Mouse (Mus musculus): ENCODE results near the gene Osbp2.

Gene Osbp2

GRCm38 (mm10) chr11:3703089-3703992 is 160.4 kb downstream of the Osbp2 start:
- no peak for DNase-seq (ENCODE audit: low read depth)

DNA sequence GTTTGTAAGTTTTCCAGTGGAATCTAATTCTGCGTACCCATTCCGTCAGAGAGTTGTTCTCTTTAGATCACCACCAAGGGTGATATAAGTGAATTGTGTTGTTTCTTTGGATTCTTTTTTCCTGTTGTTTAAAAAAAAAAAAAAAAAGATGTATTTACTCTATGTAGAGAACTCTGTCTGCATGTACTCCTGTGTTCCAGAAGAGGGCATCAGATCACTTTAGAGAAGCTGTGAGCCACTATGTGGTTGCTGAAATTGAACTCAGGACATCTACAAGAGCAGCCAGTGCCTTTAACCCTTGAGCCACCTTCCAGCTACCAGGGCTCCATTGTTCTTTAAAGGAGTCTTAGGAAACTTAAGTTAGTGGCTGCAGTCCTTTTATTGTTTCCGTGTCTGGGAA is 166.3 kb downstream of the Osbp2 start:
- no peak for DNase-seq (ENCODE audit: low read depth)

- DNase-seq (ENCODE audit: low read depth): no peak
These were observed 167.6 kb downstream of the Osbp2 start for GRCm38 (mm10) chr11:3696086-3696616.

DNA sequence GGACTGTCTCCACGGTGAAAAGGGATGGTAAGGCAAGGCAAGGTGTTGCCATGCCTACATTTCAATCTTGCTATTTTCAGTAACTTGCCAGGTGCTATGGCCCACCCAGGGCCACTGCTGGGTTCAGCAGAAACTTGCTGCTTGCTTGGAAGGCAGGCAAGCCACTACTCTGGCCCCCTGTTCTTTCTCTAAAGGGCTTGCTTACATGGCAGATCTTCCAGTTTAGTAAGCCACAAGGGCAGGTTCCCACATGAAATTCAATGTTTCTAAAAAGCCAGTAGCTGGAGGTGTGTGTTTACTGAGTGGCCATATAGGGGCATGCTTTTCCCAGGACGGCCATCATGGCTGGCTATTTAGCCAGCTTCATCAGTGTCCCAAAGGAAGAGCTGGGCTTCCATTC is 172.0 kb downstream of the Osbp2 start:
- DNase-seq (ENCODE audit: low read depth): no peak

GRCm38 (mm10) chr11:3686885-3687284 is 176.8 kb downstream of the Osbp2 start:
- DNase-seq (ENCODE audit: low read depth): no peak

DNA sequence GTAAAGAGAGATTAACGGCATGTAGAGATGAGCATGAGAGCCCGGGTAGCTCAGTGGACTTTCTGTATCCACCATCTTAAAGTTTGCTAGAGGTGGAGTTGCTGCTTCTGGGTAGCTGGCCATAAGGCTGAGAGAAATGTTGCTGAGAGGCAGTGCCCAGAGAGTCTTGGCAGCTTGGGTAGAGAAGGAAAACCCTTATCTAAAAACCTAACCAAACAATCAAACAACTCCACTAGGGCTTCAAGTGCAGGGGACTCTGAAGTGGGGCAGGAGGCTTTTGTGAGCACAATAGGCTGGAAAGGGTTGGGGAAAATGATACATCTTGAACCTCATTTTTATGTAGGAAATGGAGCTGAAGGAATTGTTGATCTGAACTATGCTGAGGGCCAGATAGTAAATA is 177.4 kb downstream of the Osbp2 start:
- no peak for DNase-seq (ENCODE audit: low read depth)

- DNase-seq (ENCODE audit: low read depth): no peak
These were observed 178.3 kb downstream of the Osbp2 start for GRCm38 (mm10) chr11:3685431-3685830.

DNA sequence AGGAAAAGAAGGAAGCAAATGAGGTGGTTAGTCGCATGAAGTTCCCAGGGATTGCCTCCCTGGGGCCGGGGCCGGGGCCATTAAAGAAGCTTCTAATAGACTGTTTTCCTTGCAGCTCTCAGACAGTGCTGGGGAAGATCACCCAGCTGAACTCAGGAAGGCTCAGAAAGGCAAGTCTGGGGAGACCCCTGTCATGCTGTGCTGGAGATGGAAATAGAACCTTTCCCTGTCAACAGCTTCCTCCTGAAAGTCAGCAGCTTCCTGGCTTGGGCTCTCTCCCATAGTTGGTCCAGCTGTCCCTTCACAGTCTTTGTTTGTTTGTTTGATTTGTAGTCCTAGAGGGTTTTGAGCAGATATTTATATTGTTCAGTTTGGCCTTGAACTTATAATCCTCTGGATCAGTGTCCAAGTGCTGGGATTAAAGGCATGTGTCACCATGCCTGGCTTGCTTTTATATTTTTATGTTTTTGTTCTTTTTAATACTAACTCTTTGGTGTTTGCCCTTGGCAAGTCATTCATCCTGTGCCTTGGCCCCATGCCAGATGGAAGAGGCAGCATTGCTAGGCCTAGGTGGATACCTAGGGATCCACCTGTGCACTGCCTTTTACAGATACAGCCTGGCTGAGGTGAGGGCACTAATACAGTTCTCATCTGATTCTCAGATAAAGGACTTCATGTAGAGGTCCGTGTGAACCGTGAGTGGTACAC is 178.8 kb downstream of the Osbp2 start:
- DNase-seq (ENCODE audit: low read depth): no peak

DNA sequence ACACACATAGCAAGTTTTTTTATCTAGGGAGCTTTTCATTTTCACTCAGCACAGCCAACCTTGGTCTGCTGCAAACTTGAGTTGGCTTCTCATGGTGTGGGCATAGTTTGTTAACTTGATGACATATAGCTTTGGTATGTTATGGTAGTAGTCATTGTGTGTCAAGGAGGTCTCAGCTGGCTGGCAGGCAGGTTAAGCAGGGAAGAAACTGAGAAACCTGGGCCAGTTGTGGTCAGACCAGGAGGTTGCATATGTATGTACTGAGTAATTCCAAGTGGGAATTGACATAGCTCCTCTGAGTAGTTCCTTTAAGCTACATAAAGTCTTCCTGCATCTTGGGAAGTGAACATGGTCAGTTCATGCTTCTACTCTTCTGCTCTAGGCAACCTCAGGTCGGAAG is 179.5 kb downstream of the Osbp2 start:
- DNase-seq (ENCODE audit: low read depth): no peak

GRCm38 (mm10) chr11:3683696-3684095 is 180.0 kb downstream of the Osbp2 start:
- DNase-seq (ENCODE audit: low read depth): no peak

- no peak for DNase-seq (ENCODE audit: low read depth)
These were observed 183.9 kb downstream of the Osbp2 start for GRCm38 (mm10) chr11:3679771-3680170.

- DNase-seq (ENCODE audit: low read depth): no peak
These were observed 186.5 kb downstream of the Osbp2 start for GRCm38 (mm10) chr11:3677204-3677603.

GRCm38 (mm10) chr11:3676423-3676822 is 187.3 kb downstream of the Osbp2 start:
- no peak for DNase-seq (ENCODE audit: low read depth)

GRCm38 (mm10) chr11:3674545-3674944 is 189.2 kb downstream of the Osbp2 start:
- no peak for DNase-seq (ENCODE audit: low read depth)

DNA sequence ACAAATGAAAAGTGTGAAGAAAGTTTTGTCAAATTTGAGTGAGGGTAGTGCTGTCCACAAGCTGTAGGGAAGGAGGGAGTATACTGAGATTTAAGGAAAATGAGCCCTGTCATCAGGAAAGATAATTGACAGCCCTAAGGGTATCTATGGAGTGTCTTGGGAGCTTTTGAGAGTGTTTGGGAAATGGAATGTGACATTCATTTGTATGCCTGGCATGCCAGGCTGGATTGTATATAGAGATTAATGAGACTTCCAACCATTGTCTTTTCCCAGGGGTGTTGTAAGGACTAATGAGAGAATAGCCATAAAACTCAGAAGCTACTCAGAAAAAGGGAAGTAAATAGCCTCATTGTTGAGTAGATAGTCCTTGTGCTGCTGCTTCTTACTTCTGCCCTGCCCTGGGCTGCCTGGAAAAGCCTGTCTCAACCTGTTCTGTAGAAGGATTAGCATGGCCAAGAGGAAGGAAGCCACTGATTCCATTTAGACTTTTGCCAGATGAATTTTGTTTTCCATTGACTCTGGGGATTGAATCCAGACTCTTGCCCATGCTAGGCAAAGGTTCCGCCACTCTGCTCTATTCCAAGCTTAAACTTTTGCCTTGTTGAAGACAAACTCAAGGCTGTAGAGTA is 192.6 kb downstream of the Osbp2 start:
- no peak for DNase-seq (ENCODE audit: low read depth)

DNA sequence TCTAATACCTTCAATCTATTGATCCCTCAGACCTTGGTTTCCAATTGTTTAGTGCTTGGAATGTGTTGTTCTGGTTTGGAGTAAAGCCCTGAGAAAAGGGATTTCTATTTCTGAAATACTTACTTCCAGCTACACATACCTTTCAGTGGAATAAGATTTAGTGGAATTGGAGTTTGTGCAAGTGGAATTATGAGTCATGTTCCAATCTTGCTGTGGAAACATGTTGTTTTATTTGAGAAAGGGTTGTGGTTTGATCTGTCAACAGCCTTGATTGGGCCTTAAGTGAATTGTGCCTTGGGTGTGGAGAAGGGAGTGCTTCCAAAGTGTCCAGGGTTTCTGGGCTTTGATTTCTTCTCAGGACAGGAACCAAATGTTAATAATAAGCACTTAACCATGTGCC is 193.9 kb downstream of the Osbp2 start:
- no peak for DNase-seq (ENCODE audit: low read depth)

DNA sequence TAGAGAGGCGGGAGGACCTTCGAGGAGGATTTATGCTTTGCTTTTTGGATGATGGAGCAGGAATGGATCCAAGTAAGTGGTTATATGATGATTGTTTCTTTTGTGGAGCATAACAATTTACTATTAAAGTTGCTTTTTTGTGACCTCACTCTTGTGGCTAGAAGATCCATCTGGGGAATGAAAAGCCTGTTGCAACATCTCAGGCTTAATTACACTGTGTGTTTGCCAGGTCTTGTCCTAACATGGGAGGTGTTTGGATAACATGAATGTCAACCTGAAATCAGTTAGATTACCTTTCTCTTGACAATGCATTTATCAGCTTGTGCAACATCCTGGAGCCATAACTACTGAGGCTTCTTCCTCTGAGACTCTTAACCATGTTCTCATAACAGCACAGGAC is 194.9 kb downstream of the Osbp2 start:
- DNase-seq (ENCODE audit: low read depth): no peak

DNA sequence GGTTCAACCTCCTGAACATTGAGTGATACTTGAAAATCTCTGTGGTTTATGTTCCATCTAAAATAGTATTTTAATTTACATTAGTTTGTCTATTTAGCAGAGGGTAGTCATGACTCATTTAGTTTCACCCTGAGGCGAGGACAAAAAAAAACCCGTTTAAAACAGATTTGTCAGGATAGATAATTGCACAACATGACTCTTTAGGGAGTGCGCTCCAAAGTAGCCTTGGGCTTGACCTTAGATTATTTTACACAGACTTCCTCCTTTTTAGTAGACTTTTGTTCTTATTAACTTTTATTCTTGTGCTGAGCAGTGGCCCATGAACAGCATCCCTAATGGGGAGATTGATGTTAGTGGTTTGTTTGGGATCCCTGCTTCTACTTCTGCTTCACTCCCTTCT is 196.2 kb downstream of the Osbp2 start:
- no peak for DNase-seq (ENCODE audit: low read depth)

DNA sequence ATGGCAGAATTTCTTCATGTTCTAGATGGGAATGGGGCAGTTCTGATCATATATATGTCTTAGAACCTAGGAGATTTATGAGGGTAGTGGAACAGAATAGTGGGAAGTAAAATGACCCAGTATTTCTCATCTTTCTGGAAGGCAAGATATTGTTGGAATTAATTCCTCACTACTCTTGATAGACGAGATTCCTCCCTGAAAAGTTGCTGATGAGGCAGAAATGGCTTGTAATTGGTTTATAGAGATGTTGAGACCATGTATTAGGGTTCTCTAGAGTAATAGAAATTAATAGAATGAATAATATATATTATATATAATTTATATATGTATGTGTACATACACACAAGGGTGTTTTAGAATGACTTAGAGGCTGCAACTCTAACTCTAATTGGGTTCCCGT is 201.7 kb downstream of the Osbp2 start:
- DNase-seq (ENCODE audit: low read depth): no peak
